Mouse (Mus musculus) liver, embryonic 15.5 days (tissue): ENCODE data around the gene P2rx3. TPM values are rescaled to one million over a fixed set of nuclear protein-coding genes. Genes with fewer than 3 reads are reported as not detected.

ENCODE experiments used
- ATAC-seq: fragments of 200-750 bp; cut with Nextera tagmentation; 2 replicates; pipeline ENCODE4 v1.8.0; 2017; ENCODE audit warnings: moderate number of reproducible peaks, mild to moderate bottlenecking, moderate library complexity; ENCODE audit not compliant: insufficient read depth
- H3K27ac ChIP-seq: fragments of 300-500 bp; sonication (generic); replicated peaks from 2 replicates; pipeline ENCODE4 v1.5.1; 2015; ENCODE audit warnings: mild to moderate bottlenecking, inconsistent platforms
- H3K27me3 ChIP-seq: fragments of 300-500 bp; sonication (generic); 2 replicates; pipeline ENCODE4 v1.6.1; 2015; ENCODE audit warnings: mild to moderate bottlenecking, inconsistent platforms
- H3K36me3 ChIP-seq: fragments of 300-500 bp; sonication (generic); replicated peaks from 2 replicates; pipeline ENCODE4 v1.6.1; 2015; ENCODE audit warnings: moderate library complexity, mild to moderate bottlenecking, inconsistent platforms
- H3K4me1 ChIP-seq: fragments of 300-500 bp; sonication (generic); replicated peaks from 2 replicates; pipeline ENCODE4 v1.6.1; 2015; ENCODE audit warnings: inconsistent platforms
- H3K4me2 ChIP-seq: fragments of 300-500 bp; sonication (generic); 2 replicates; pipeline ENCODE4 v1.6.1; 2015; ENCODE audit warnings: moderate library complexity, mild to moderate bottlenecking, inconsistent platforms
- H3K4me3 ChIP-seq: fragments of 300-500 bp; sonication (generic); replicated peaks from 2 replicates; pipeline ENCODE4 v1.5.1; 2015; ENCODE audit warnings: mild to moderate bottlenecking, inconsistent platforms
- H3K9ac ChIP-seq: fragments of 300-500 bp; sonication (generic); 2 replicates; pipeline ENCODE4 v1.6.1; 2015; ENCODE audit warnings: moderate library complexity, mild to moderate bottlenecking, inconsistent platforms
- H3K9me3 ChIP-seq: fragments of 300-500 bp; sonication (generic); replicated peaks from 2 replicates; pipeline ENCODE4 v1.6.1; 2016; ENCODE audit warnings: inconsistent platforms
- WGBS: fragments of 180-500 bp; shearing (Covaris S2); methylation state at CpG from one replicate; pipeline ENCODE4 v1.1.7; 2015; ENCODE audit warnings: mixed read lengths; ENCODE audit not compliant: insufficient replicate concordance; 5-methylcytosine and 5-hydroxymethylcytosine counted together
- polyA plus RNA-seq: library from polyadenylated mRNA; unstranded; fragments of >200 nt; fragmentation: Nextera tagmentation; extraction: Ambion mirVana; gene quantifications from 2 replicates; pipeline ENCODE4 v1.2.1, GENCODE M21; 2015

Gene P2rx3
- polyA plus RNA-seq, 1 experiment from 2014 or later: 0.25 TPM

- no peak overlapping the region for H3K4me3 ChIP-seq
- H3K27ac ChIP-seq: no peak overlapping the region
- no peak overlapping the region for H3K4me2 ChIP-seq
- WGBS: 73% methylated on average over 6 of the region's 6 CpGs
- no peaks in the 10 kb centered on the region for H3K27me3 ChIP-seq
- H3K36me3 ChIP-seq: peaks cover 19% of the 10 kb centered on the region; the same call in 1 of the 2 replicates
- peaks cover 14% of the 10 kb centered on the region; the same call in 1 of the 2 replicates for H3K4me1 ChIP-seq
- no peaks in the 10 kb centered on the region for H3K9me3 ChIP-seq
- ATAC-seq: no peak
- no peak overlapping the region for H3K9ac ChIP-seq
These were observed 22.4 kb upstream of the P2rx3 start for GRCm38 (mm10) chr2:85059677-85060076.

GRCm38 (mm10) chr2:85056711-85057110 lies 19.4 kb upstream of the P2rx3 start:
- H3K27ac ChIP-seq: no peak overlapping the region
- H3K4me2 ChIP-seq: no peak overlapping the region
- 31% methylated on average over 5 of the region's 5 CpGs for WGBS
- ATAC-seq: no peak
- H3K27me3 ChIP-seq: peaks cover 10% of the 10 kb centered on the region; the same call in 1 of the 2 replicates
- no peak overlapping the region for H3K9ac ChIP-seq
- peaks cover 24% of the 10 kb centered on the region for H3K4me1 ChIP-seq
- H3K9me3 ChIP-seq: no peaks in the 10 kb centered on the region
- H3K36me3 ChIP-seq: peaks cover 20% of the 10 kb centered on the region; the same call in 1 of the 2 replicates
- no peak overlapping the region for H3K4me3 ChIP-seq

- H3K9me3 ChIP-seq: no peaks in the 10 kb centered on the region
- H3K4me3 ChIP-seq: no peak overlapping the region
- no peak overlapping the region for H3K9ac ChIP-seq
- peaks cover 40% of the 10 kb centered on the region for H3K27me3 ChIP-seq
- no peak overlapping the region for H3K27ac ChIP-seq
- H3K4me1 ChIP-seq: peaks cover 29% of the 10 kb centered on the region
- ATAC-seq: no peak
- peaks cover 8% of the 10 kb centered on the region; the same call in 1 of the 2 replicates for H3K36me3 ChIP-seq
- H3K4me2 ChIP-seq: no peak overlapping the region
- 74% methylated on average over 5 of the region's 5 CpGs for WGBS
These were observed 16.0 kb upstream of the P2rx3 start for GRCm38 (mm10) chr2:85053192-85053816.

- peaks cover 23% of the 10 kb centered on the region for H3K36me3 ChIP-seq
- H3K4me3 ChIP-seq: peak overlapping the region; percentile 15; the same call in 1 of the 2 replicates
- peaks cover 44% of the 10 kb centered on the region for H3K27me3 ChIP-seq
- ATAC-seq: no peak
- peak overlapping the region; percentile 39 for H3K4me2 ChIP-seq
- H3K9ac ChIP-seq: no peak overlapping the region
- H3K9me3 ChIP-seq: no peaks in the 10 kb centered on the region
- H3K4me1 ChIP-seq: peaks cover 51% of the 10 kb centered on the region
- 0 out of 2 replicates have a peak overlapping the region, but pooled peaks have one; percentile 14 for H3K27ac ChIP-seq
- WGBS: 48% methylated on average over 9 of the region's 9 CpGs
These were observed 13.5 kb upstream of the P2rx3 start for GRCm38 (mm10) chr2:85050746-85051145.

- Histone ChIP-seq H3K9ac (no peak overlapping the region), H3K27ac (0 out of 2 replicates have a peak overlapping the region, but pooled peaks have one; percentile 14), H3K4me1 (peaks cover 51% of the 10 kb centered on the region), H3K36me3 (peaks cover 29% of the 10 kb centered on the region), H3K27me3 (peaks cover 44% of the 10 kb centered on the region), H3K4me2 (peak overlapping the region; percentile 39), H3K9me3 (no peaks in the 10 kb centered on the region), H3K4me3 (peak overlapping the region; percentile 15; the same call in 1 of the 2 replicates)
- WGBS: 38% methylated on average over 10 of the region's 10 CpGs
- no peak for ATAC-seq
These were observed 12.9 kb upstream of the P2rx3 start for GRCm38 (mm10) chr2:85050001-85050634.

GRCm38 (mm10) chr2:85049277-85049676 lies 12.0 kb upstream of the P2rx3 start:
- ATAC-seq: no peak
- 73% methylated on average over 4 of the region's 4 CpGs for WGBS
- no peak overlapping the region for H3K27ac ChIP-seq
- peaks cover 44% of the 10 kb centered on the region for H3K27me3 ChIP-seq
- H3K4me2 ChIP-seq: no peak overlapping the region
- H3K4me1 ChIP-seq: peaks cover 51% of the 10 kb centered on the region
- H3K9ac ChIP-seq: no peak overlapping the region
- peaks cover 35% of the 10 kb centered on the region for H3K36me3 ChIP-seq
- H3K4me3 ChIP-seq: no peak overlapping the region
- H3K9me3 ChIP-seq: no peaks in the 10 kb centered on the region

- peak; percentile 7 for ATAC-seq
- peak overlapping the region; percentile 64 for H3K4me3 ChIP-seq
- H3K36me3 ChIP-seq: peaks cover 45% of the 10 kb centered on the region
- peaks cover 47% of the 10 kb centered on the region for H3K4me1 ChIP-seq
- peak overlapping the region; percentile 96 for H3K4me2 ChIP-seq
- peaks cover 41% of the 10 kb centered on the region for H3K27me3 ChIP-seq
- H3K9me3 ChIP-seq: no peaks in the 10 kb centered on the region
- peak overlapping the region; percentile 67 for H3K27ac ChIP-seq
- WGBS: 2% methylated on average over 29 of the region's 44 CpGs
- H3K9ac ChIP-seq: peak overlapping the region; percentile 60
These were observed 11.0 kb upstream of the P2rx3 start for GRCm38 (mm10) chr2:85048168-85048751.

- Histone ChIP-seq H3K9me3 (no peaks in the 10 kb centered on the region), H3K36me3 (peaks cover 51% of the 10 kb centered on the region), H3K4me3 (peak within 1 kb of the TSS; percentile 64), H3K27ac (peak within 1 kb of the TSS; percentile 67), H3K4me2 (peak within 1 kb of the TSS; percentile 96), H3K4me1 (peaks cover 42% of the 10 kb centered on the region), H3K9ac (peak within 1 kb of the TSS; percentile 60), H3K27me3 (peaks cover 41% of the 10 kb centered on the region)
- ATAC-seq: peak; percentile 87
- WGBS: 1% methylated on average over 42 of the region's 42 CpGs
These were observed 10.4 kb upstream of the P2rx3 start, which contains the start of gene Tnks1bp1 for GRCm38 (mm10) chr2:85047596-85048167. Gene Tnks1bp1, plus strand, starts transcription at chr2:85048022.

- Histone ChIP-seq H3K4me3 (peak overlapping the region; percentile 64), H3K4me2 (peak overlapping the region; percentile 96), H3K9me3 (no peaks in the 10 kb centered on the region), H3K27me3 (peaks cover 38% of the 10 kb centered on the region), H3K36me3 (peaks cover 53% of the 10 kb centered on the region), H3K27ac (peak overlapping the region; percentile 10), H3K4me1 (peaks cover 42% of the 10 kb centered on the region), H3K9ac (0 out of 2 replicates have a peak overlapping the region, but pooled peaks have one; percentile 60)
- ATAC-seq: no peak
- WGBS: 65% methylated on average over 10 of the region's 10 CpGs
These were observed 9.8 kb upstream of the P2rx3 start for GRCm38 (mm10) chr2:85047081-85047480.

GRCm38 (mm10) chr2:85046222-85046621 lies 9.0 kb upstream of the P2rx3 start:
- Histone ChIP-seq H3K4me2 (no peak overlapping the region), H3K36me3 (peaks cover 60% of the 10 kb centered on the region), H3K9me3 (no peaks in the 10 kb centered on the region), H3K9ac (no peak overlapping the region), H3K4me3 (no peak overlapping the region), H3K27me3 (peaks cover 33% of the 10 kb centered on the region), H3K4me1 (peaks cover 42% of the 10 kb centered on the region), H3K27ac (no peak overlapping the region)
- 78% methylated on average over 8 of the region's 8 CpGs for WGBS
- no peak for ATAC-seq

- no peak overlapping the region for H3K4me2 ChIP-seq
- no peaks in the 10 kb centered on the region for H3K9me3 ChIP-seq
- no peak for ATAC-seq
- H3K27me3 ChIP-seq: peaks cover 7% of the 10 kb centered on the region
- peaks cover 29% of the 10 kb centered on the region for H3K4me1 ChIP-seq
- WGBS: 89% methylated on average over 7 of the region's 7 CpGs
- no peak overlapping the region for H3K9ac ChIP-seq
- H3K36me3 ChIP-seq: peaks cover 85% of the 10 kb centered on the region
- no peak overlapping the region for H3K4me3 ChIP-seq
- no peak overlapping the region for H3K27ac ChIP-seq
These were observed 6.4 kb upstream of the P2rx3 start for GRCm38 (mm10) chr2:85043623-85044022.
